Mouse (Mus musculus) neural tube, embryonic 14.5 days (tissue): Measurements from ENCODE around the gene Atcay. TPM values are rescaled to one million over a fixed set of nuclear protein-coding genes. Genes with fewer than 3 reads are reported as not detected.
A peak's percentile ranks its signal among the peaks of the same experiment; 100 is the strongest.
"Not testable (repeated sequence)": the region's sequence is repeated elsewhere in the genome, so short reads cannot be mapped to it uniquely, and the experiment has no call there.

Experiments used
- ATAC-seq: fragments of 200-750 bp; cut with Nextera tagmentation; 2 replicates; pipeline ENCODE4 v1.8.0; 2017; ENCODE audit warnings: low read depth, mild to moderate bottlenecking, moderate TSS enrichment, moderate library complexity
- H3K27ac ChIP-seq: fragments of 300-500 bp; sonication (generic); 2 replicates; pipeline ENCODE4 v1.5.1; 2014; ENCODE audit warnings: low read depth, mild to moderate bottlenecking, control low read depth, low read length, moderate library complexity, mixed read lengths
- H3K27me3 ChIP-seq: fragments of 300-500 bp; sonication (generic); 2 replicates; pipeline ENCODE4 v1.6.1; 2014; ENCODE audit warnings: low read length; ENCODE audit not compliant: control insufficient read depth, insufficient read depth
- H3K36me3 ChIP-seq: fragments of 300-500 bp; sonication (generic); 2 replicates; pipeline ENCODE4 v1.6.1; 2014; ENCODE audit warnings: low read length, mixed read lengths; ENCODE audit not compliant: control insufficient read depth, insufficient read depth
- H3K4me1 ChIP-seq: fragments of 300-500 bp; sonication (generic); 2 replicates; pipeline ENCODE4 v1.6.1; 2014; ENCODE audit warnings: low read length; ENCODE audit not compliant: control insufficient read depth, insufficient read depth
- H3K4me2 ChIP-seq: fragments of 300-500 bp; sonication (generic); 2 replicates; pipeline ENCODE4 v1.6.1; 2014; ENCODE audit warnings: mild to moderate bottlenecking, low read depth, low read length, control low read depth
- H3K4me3 ChIP-seq: fragments of 300-500 bp; sonication (generic); 2 replicates; pipeline ENCODE4 v1.5.1; 2014; ENCODE audit warnings: low read depth, low read length, control low read depth, mixed read lengths
- H3K9ac ChIP-seq: fragments of 300-500 bp; sonication (generic); replicated peaks from 2 replicates; pipeline ENCODE4 v1.6.1; 2014; ENCODE audit warnings: low read depth, mild to moderate bottlenecking, control low read depth, low read length, mixed read lengths
- H3K9me3 ChIP-seq: fragments of 300-500 bp; sonication (generic); 2 replicates; pipeline ENCODE4 v1.6.1; 2016; ENCODE audit warnings: low read length; ENCODE audit not compliant: control insufficient read depth
- WGBS: fragments of 180-500 bp; shearing (Covaris S2); extraction: QIAGEN DNeasy Blood & Tissue Kit; methylation state at CpG from one replicate; pipeline ENCODE4 v1.1.7; 2014; 5-methylcytosine and 5-hydroxymethylcytosine counted together
- polyA plus RNA-seq: library from polyadenylated mRNA; unstranded; fragments of >200 nt; fragmentation: Nextera tagmentation; extraction: Ambion mirVana; gene quantifications from 2 replicates; pipeline ENCODE4 v1.2.1, GENCODE M21; 2014

The Atcay gene
- polyA plus RNA-seq, 1 experiment from 2014 or later = 84.8 TPM

GRCm38 (mm10) chr10:81232580-81233225 lies 2.1 kb upstream of the Atcay start, which contains the start of gene Zfr2:
Zfr2 (plus strand) TSS chr10:81233155.
- peak; percentile 70 for ATAC-seq
- H3K4me2 ChIP-seq = peak within 1 kb of the TSS; percentile 71
- peak within 1 kb of the TSS; percentile 64 for H3K4me3 ChIP-seq
- peaks cover 33% of the 10 kb centered on the region for H3K4me1 ChIP-seq
- no peak within 1 kb of the TSS; the same call in 1 of the 2 replicates for H3K27ac ChIP-seq
- no peaks in the 10 kb centered on the region for H3K36me3 ChIP-seq
- no peaks in the 10 kb centered on the region for H3K27me3 ChIP-seq
- 10% methylated on average over 29 of the region's 29 CpGs for WGBS
- no peaks in the 10 kb centered on the region for H3K9me3 ChIP-seq
- H3K9ac ChIP-seq = peak within 1 kb of the TSS; percentile 78

- no peaks in the 10 kb centered on the region for H3K36me3 ChIP-seq
- H3K4me2 ChIP-seq = peak overlapping the region; percentile 83; the same call in 1 of the 2 replicates
- 53% methylated on average over 7 of the region's 7 CpGs for WGBS
- H3K4me1 ChIP-seq = peaks cover 33% of the 10 kb centered on the region
- peak overlapping the region; percentile 73; the same call in 1 of the 2 replicates for H3K4me3 ChIP-seq
- H3K27me3 ChIP-seq = no peaks in the 10 kb centered on the region
- no peak for ATAC-seq
- H3K27ac ChIP-seq = peak overlapping the region; percentile 90
- no peaks in the 10 kb centered on the region for H3K9me3 ChIP-seq
- H3K9ac ChIP-seq = 0 out of 2 replicates have a peak overlapping the region, but pooled peaks have one; percentile 11
Observed at GRCm38 (mm10) chr10:81231436-81231835, 803 bp upstream of the Atcay start.

GRCm38 (mm10) chr10:81229735-81230437 lies 747 bp downstream of the Atcay start:
- Histone ChIP-seq H3K9me3 (no peaks in the 10 kb centered on the region), H3K27me3 (no peaks in the 10 kb centered on the region), H3K36me3 (no peaks in the 10 kb centered on the region), H3K4me3 (peak overlapping the region; percentile 73), H3K4me2 (peak overlapping the region; percentile 83), H3K4me1 (peaks cover 33% of the 10 kb centered on the region), H3K9ac (peak overlapping the region; percentile 88), H3K27ac (peak overlapping the region; percentile 90)
- WGBS = 8% methylated on average over 20 of the region's 20 CpGs
- peak; percentile 26; the same call in 1 of the 2 replicates for ATAC-seq

DNA sequence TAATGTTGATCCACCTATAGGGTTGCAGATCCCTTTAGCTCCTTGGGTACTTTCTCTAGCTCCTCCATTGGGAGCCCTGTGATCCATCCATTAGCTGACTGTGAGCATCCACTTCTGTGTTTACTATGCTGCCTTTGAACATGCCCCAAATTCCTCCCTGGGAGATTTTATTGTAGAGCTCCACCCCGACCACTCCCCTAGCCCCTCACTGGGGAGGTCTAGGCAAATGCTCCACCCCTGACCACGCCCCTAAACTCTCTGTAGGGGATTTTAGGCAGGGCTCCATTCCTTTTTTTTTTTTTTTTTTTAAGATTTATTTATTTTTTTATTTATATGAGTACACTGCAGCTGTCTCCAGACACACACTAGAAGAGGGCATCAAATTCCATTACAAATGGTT lies 6.9 kb downstream of the Atcay start:
- H3K9ac ChIP-seq, ATAC-seq, H3K4me1 ChIP-seq, H3K4me2 ChIP-seq, H3K27ac ChIP-seq, H3K9me3 ChIP-seq, H3K27me3 ChIP-seq, H3K4me3 ChIP-seq: not testable (repeated sequence)
- H3K36me3 ChIP-seq = peaks cover 32% of the 10 kb centered on the region
- 51% methylated on average over 2 of the region's 2 CpGs for WGBS

- Histone ChIP-seq H3K9ac (no peak overlapping the region), H3K4me2 (no peak overlapping the region), H3K27me3 (no peaks in the 10 kb centered on the region), H3K4me3 (no peak overlapping the region), H3K36me3 (peaks cover 35% of the 10 kb centered on the region), H3K4me1 (no peaks in the 10 kb centered on the region), H3K9me3 (no peaks in the 10 kb centered on the region), H3K27ac (no peak overlapping the region)
- no peak for ATAC-seq
- 85% methylated on average over 5 of the region's 5 CpGs for WGBS
Observed at GRCm38 (mm10) chr10:81221402-81222015, 9.1 kb downstream of the Atcay start.

GRCm38 (mm10) chr10:81217964-81218363 lies 12.7 kb downstream of the Atcay start:
- no peak overlapping the region for H3K4me2 ChIP-seq
- H3K27ac ChIP-seq = no peak overlapping the region
- no peaks in the 10 kb centered on the region for H3K4me1 ChIP-seq
- H3K27me3 ChIP-seq = no peaks in the 10 kb centered on the region
- peak; percentile 60; the same call in 1 of the 2 replicates for ATAC-seq
- no peak overlapping the region for H3K4me3 ChIP-seq
- 37% methylated on average over 7 of the region's 7 CpGs for WGBS
- H3K36me3 ChIP-seq = peaks cover 48% of the 10 kb centered on the region
- no peak overlapping the region for H3K9ac ChIP-seq
- H3K9me3 ChIP-seq = no peaks in the 10 kb centered on the region

- ATAC-seq, H3K4me3 ChIP-seq, H3K27ac ChIP-seq, H3K4me2 ChIP-seq, H3K27me3 ChIP-seq, H3K9ac ChIP-seq, H3K4me1 ChIP-seq, H3K9me3 ChIP-seq: not testable (repeated sequence)
- peaks cover 55% of the 10 kb centered on the region for H3K36me3 ChIP-seq
- WGBS = 17% methylated on average over 1 of the region's 1 CpGs
Observed at GRCm38 (mm10) chr10:81217267-81217666, 13.4 kb downstream of the Atcay start.

- H3K27me3 ChIP-seq = no peaks in the 10 kb centered on the region
- no peaks in the 10 kb centered on the region for H3K4me1 ChIP-seq
- H3K36me3 ChIP-seq = peaks cover 57% of the 10 kb centered on the region
- 89% methylated on average over 6 of the region's 6 CpGs for WGBS
- no peak overlapping the region for H3K9ac ChIP-seq
- no peak overlapping the region for H3K4me2 ChIP-seq
- no peak for ATAC-seq
- H3K27ac ChIP-seq = no peak overlapping the region
- no peaks in the 10 kb centered on the region for H3K9me3 ChIP-seq
- no peak overlapping the region for H3K4me3 ChIP-seq
Observed at GRCm38 (mm10) chr10:81216810-81217209, 13.8 kb downstream of the Atcay start.

GRCm38 (mm10) chr10:81216260-81216659 lies 14.4 kb downstream of the Atcay start:
- Histone ChIP-seq H3K27me3 (no peaks in the 10 kb centered on the region), H3K9ac (no peak overlapping the region), H3K9me3 (no peaks in the 10 kb centered on the region), H3K27ac (no peak overlapping the region), H3K36me3 (peaks cover 55% of the 10 kb centered on the region), H3K4me3 (no peak overlapping the region), H3K4me2 (no peak overlapping the region), H3K4me1 (no peaks in the 10 kb centered on the region)
- no peak for ATAC-seq
- WGBS = 86% methylated on average over 6 of the region's 6 CpGs
